Mouse (Mus musculus) cerebellum, adult 18-20 months (tissue): ENCODE measurements around the gene Gm12216.
"Not testable (repeated sequence)": the region's sequence is repeated elsewhere in the genome, so short reads cannot be mapped to it uniquely, and the experiment has no call there.

Source experiments
- DNase-seq, 2 experiments: peaks; one replicate each; pipeline ENCODE4 v3.0.0; 2021

Gm12216 gene

DNA sequence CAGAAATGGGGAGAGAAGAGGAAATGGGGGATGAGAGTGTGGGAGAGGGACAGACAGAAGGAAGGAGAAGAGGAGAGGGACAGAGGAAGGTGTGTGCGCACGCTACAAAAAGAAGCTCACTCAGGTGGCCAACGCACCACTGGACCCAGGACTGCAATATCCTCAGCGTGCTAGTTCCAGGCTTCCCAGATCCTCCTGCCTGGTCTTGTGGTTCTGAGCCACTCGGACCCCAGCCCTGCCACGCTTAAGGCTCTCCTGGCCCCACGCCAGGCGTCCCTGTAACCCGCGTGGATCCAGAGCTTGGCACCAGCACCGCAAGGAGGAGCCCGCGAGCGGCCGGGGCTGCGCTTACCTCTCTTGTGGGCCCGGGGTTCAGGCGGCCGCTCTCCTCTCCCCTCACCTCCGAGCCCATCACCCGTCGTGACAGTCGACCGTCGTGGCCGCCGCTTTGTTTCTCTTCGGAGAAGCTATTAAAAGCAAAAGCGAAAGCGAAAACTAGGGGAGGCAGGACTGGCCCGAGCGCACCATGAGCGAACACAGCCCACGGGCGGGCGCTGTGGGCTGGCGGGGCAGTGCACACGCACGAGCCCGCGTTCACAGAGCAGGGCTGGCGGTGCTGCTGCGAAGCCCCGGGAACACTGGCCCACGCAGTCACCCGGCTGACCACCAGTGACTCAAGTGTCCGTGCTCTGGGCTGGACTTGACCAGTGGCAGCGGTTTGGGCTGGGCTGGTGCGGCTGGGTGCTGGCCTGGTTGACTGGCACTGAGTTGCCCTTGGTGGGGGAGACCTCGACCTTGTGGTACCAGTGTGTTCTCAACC lies at the start of gene Gm12216:
TSS of gene Gm12216 (minus strand) at position 496 of the 820 bp plus-strand sequence.
- peak; percentile 4 to 34 for DNase-seq

DNA sequence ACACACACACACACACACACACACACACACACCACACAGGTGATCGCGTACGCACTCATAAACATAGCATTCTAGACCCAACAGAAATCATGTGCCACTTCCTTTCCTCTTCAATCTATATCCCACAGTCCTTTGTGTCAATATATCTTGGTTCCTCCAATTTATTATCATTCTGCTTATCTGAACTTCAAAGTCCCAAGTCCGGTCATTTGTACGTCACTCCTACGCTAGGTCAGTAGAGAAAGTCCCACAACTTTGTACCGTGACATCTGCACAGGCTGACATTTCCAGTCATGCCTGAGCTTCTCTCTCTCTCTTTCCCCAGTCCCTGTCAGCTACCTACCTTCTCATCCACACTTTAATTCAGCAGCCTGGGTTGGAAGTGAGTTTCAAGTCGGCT lies 49.6 kb upstream of the Gm12216 start:
- no peak for DNase-seq

DNA sequence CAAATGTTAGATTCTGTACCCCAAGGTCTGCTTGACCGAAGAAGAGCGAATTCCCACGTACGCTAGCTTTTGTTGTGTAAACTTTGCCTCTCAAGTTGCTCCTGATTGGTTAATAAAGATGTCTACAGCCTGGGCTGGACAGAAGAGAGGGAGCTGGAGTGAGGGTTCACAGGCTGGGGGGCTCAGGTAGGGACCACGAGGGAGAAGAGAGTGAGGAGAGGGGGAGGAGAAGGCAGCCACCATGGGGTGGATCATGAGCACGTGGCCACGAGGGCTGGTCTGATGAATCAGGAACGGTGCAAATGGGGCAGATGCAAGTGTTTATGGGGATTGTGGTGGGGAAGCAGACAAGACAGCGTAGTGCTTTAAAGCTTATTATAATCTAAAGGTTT lies 45.5 kb upstream of the Gm12216 start:
- DNase-seq, result no peak

DNA sequence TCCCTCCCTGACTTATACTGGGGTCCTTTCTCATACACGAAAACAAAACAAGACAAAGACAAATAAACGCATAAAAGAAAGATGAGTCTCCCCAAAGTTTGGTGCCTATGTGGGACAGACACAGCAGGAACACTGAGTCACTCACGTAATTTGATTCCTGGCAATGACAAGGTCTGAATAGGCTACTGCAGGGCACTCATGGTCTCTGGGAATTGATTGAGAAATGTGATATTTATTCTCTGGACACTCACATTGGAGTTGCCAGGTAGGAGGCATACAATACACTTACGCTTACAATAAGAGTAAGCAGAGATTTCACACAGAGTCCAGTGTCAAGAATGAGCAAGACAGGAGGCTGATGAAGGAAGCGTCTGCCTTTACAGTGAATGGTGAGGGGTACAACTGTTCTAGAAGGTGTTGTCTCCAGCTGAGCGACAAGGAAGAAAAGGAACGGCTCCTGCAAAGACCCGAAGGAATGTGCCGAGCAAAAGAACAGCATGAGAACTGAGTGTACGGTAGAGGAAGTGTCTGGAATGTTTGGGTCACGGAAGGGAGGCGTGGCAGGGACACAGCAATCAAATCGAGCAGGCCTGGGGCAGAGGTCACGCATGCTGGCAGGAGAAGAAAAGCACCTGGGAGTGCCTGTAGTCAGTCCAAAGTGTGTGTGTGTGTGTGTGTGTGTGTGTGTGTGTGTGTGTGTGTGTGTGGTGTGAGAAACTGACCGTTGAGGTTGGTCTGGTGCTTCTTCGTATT lies 44.9 kb upstream of the Gm12216 start:
- no peak for DNase-seq

DNA sequence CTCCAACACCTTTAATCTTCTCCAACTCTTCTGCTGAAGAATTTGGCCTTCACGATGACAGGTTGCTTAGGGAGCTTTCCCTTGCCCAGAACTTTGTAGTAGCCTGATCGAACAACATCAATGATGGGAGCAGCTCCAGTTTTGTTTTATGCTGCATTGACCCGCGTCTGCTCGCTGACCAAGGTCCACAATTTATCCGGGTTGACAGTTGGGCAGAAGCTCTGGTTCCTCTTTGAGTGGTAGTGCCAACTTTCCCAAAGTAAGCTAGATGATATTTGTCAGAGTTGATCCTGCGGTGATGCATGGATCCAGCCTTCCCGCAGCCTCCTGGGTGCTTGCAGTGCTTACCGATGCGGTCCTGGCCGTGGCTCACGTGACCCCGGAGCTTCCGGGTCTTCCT lies 43.7 kb upstream of the Gm12216 start:
- no peak for DNase-seq

DNA sequence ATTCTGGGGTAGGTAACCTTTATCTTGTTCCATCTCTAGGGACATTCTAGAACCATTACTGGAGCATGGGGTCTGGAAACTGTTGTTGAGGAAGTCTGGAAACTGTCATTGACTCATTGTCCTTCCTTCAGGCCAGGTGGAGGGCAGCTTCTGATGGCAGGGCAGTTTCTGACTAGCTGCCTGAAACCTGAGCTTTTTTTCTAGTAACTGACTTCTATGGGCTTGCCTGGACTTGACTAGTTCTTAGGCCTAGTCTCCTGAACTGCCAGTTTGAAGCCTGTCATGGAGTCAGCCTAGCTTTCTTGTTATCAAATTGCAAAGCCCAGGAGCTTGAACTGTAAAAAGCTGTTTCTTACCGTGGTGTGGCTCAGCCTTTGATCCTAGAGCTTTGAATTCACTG lies 41.9 kb upstream of the Gm12216 start:
- no peak for DNase-seq

DNA sequence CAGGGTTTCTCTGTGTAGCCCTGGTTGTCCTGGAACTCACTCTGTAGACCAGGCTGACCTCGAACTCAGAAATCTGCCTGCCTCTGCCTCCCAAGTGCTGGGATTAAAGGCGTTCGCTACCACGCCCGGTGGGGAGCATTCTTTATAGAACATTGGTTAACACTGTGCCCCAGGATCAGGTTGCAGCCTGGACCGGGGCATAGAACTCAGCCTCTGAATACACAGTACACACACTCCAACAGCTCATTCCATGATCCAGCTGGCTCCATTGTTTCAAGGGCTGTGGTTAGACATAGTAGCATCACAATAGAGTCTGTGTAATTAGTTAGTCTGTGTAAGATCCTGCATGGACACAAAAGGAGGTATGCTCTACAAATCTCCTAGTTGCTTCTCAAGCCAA lies 40.9 kb upstream of the Gm12216 start:
- DNase-seq, result no peak

DNA sequence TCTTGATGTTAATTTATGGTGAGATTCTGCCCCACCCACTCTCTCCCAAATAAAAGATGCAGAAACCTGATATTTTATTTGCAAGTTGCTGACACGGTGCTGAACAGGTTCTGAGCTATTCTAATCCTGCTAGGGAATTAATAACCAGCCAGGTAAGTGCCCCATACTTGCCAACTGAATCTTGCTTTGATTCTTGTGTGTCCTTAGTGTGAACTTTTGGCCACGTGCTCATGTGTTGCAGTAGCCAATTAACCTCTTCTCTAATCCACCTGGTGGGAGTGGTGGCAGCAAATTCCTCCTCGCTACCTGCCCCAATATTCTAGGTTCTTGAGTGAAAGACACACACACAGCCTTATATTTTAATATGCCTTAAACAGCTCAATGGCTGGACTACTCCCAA lies 39.9 kb upstream of the Gm12216 start:
- no peak for DNase-seq

DNA sequence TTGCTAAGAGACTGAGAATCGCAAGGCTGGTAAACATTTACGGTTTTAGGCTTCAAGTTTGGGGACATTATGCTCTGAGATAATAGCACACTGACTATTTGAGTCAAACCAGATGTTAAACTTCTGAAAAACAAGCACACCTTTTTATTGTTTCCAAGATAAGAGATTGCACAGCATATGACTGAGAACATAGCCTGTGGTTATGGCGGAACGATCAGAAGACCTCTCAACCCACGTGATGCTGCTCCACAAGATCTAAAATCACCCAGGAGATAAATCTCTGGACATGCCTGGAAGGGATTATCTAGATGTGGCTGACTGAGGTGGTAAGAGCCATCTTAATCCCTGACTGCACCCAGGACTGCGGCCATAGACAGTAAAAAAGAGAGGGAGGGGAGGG lies 37.9 kb upstream of the Gm12216 start:
- DNase-seq, result no peak

DNA sequence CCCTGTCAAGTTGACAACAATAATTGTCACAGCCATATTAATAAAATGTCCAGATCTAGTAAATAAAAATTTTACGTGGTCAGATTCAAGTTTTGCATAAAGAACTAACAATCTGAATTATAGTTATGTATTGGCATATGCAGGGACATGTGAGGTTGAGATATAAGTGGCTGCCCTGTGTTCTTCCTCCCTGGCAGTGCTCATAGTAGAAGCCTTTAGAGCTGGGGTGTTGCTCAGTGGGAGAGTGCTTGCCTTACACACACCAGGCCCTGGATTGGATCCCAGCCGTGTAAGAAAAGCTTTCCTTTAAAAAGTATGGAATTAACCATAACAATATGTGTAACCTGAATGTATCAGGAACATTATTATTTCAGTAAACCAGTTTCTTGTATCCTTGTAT lies 34.4 kb upstream of the Gm12216 start:
- DNase-seq, result no peak

DNA sequence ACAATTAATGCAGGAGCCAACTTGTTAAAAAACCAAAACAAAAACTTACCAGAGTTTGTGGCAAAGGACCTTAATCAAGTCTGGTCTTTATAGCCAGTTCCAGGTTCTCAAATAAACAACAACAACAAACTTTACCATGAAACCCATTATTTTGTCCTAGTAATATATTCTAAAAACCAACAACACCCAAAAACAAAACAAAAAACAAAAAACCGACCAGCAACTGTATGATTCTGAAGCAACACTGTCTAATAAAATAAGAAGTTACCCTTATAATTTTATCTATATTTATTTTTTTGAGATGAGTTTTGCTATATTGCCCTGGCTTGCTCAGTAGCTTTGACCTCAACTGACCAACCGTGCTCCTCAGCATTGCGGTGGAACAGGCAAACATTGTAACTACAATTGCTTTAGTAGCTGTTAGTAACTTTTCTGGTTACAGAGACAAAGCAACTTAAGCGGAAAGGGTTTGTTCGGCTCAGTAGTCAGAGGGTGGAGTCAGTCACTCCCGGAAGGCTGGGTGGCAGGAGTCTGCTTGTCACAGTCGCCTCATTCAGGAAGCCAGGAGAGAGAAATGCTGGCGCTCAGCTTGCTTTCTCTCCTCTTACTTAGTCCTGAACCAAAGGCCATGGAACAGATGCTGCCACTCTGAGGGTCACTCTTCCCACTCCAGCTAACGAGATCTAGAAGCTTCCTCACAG lies 33.8 kb upstream of the Gm12216 start:
- DNase-seq, result no peak

DNA sequence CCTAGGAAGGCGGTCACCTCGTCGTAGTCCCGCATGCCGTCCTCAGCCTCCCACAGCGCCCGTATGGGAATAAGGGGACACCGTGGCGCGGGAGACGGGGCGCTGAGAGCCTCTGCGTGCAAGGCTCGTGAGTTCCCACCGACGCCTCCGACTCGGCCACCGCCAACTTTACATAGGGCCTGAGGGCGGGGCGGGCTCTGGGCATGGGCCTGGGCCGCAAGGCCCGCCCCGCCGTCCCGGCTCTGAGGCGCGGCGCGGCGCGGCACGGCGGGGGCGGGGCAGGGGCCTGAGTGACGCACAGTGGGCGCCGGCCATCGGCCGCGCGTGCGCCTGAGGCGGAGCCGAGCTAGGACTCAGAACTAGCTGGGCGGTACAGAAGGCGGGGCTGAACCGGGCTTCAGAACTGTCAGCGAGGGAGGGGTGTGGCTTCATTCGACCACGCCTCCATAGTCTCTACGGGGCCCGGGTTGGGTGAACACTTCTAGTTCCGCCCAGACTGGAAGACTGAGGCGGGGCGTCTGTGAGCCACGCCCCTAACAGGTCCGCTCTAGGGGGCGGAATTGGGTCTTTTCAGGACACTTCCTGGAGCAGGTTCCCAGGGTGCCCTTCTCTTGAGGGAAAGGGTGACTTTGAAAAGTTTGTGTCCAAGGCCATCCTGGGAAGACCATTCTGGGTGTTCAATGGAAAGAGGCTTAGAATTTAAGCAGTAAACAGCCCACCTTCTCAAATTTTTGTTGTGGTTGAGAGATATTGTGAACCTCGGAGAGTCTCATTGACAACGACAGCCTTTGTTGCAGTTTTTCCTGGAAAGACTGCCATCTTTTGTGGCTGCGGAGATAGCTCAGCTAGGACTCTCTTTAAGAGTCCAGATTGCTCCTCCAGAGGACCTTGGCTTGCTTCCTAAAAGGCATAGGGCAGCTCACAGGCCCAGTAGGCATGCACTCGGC lies 32.7 kb upstream of the Gm12216 start, which contains the start of gene Slc22a5:
TSS of gene Slc22a5 (minus strand) at position 156 of the 947 bp plus-strand sequence.
- peak; percentile 98 to 100 for DNase-seq

DNA sequence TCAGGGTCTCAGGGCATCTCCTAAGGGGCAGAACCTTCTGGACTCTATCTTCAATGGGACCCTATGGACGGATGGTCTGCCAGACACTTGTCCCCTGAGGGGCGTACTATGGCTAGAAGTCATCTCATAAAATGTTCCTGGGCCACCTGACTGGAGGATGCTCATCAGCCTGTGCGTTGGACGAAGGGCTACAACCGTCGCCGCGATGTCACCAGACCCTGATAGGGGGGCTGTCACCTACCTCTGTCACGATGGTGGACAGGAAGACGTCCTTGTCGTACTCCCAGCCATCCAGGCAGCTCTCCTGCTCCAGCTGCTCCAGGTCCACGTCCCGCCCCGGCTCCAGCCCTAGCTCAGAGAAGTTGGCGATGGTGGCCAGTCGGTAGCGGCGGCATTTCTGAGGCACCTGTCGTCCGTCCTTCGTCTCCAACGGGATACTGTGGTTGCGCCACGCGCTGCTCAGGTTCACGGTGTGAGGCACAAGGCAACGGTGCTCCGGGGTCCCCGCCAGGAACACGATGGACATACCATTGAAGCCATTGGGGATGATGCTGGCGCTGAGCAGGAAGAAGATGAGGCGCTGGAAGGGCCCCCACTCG lies 31.9 kb upstream of the Gm12216 start:
- peak in 1 of 2 experiments; percentile 48 for DNase-seq

DNA sequence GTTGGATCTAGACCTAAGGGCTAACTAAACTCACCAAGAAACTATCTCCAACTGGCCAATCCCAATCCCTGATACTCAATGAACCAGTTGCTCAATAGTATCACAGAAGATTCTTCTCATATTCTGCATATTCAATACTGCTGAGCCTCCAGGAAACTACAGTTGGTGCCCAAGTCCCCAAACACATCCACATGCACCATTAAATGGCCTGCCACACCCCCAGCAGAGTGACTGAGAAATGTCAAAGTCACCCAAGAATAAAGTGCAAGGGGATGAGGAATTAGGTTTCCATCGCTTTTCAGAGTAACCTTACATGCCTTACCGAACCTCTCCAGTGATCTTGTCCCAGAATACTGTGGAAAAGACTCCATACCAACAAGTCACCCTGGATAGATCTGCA lies 31.2 kb upstream of the Gm12216 start:
- DNase-seq, result no peak

DNA sequence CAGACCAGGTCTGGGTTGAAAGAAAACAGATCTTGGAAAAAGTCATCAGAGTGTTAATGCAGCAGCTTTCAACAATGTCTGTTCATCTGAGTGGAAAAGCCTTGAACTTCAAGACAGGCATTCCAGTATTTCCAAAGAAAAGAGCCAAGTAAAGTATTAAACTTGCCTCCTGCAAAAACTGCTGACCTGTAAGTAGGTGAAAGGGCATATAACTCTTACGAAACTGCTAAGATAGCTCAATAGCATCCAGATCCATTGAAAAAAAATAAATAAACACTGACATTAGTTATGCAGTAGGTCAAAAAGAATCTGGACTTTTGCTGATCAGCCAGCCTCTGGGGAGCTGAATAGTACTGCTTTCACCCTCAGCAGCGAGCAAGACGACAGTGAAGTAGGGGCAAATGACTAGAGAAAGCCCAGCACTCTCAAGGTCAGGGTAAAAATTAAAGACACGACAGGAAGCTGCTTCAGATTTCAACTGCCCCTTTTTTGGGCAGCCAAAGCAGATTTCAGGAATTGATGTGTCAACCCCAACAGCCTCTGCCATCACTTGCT lies 30.1 kb upstream of the Gm12216 start:
- no peak for DNase-seq

DNA sequence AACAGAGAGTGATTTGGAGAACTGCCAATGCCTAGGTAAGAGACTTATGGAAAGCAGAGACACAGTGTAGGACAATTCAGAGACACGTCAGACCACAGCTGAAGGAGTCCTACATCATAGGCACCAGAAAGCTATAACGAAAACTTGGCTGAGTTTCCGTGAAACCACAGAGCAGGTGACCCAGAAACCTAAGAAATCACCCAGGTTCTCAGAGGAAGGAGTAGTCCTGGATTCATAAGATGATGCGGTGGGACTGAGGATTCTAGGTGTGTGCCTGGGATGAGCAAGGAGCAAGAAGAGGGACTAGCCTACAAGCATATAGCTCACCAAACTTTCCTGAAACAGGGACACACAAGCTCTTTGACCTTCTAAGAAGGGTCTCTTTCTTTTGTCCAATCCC lies 29.2 kb upstream of the Gm12216 start:
- DNase-seq, result no peak

DNA sequence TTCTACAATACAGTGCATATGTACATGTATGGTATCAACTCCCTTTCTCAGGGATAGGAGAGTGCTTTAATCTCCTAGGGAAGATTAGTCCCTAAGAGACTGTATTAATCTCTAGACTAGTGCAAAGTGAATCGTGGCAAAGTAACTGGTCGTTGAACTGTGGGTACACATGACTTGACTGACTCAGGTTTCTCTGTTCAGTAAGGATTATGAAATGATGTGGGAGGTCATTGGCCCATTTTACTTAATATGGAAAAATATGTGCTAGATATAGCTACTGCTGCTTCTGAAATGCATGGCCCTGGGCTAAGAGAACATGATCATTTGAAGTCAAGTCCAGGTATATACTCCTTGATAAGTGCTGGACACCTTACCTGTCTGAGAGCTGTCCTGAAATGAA lies 24.2 kb upstream of the Gm12216 start:
- DNase-seq, result no peak

DNA sequence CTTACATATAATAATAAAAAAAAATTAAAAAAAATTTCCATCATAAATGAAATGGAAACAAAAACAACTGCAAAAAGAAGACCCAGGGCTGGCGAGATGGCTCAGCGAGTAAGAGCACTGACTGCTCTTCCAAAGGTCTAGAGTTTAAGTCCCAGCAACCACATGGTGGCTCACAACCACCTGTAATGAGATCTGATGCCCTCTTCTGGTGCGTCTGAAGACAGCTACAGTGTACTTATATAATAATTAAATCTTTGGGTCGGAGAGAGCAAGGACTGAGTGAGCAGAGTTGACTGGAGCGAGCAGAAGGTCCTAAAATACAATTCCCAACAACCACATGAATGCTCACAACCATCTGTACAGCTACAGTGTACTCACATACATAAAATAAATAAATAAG lies 19.0 kb upstream of the Gm12216 start:
- not testable (repeated sequence) for DNase-seq

DNA sequence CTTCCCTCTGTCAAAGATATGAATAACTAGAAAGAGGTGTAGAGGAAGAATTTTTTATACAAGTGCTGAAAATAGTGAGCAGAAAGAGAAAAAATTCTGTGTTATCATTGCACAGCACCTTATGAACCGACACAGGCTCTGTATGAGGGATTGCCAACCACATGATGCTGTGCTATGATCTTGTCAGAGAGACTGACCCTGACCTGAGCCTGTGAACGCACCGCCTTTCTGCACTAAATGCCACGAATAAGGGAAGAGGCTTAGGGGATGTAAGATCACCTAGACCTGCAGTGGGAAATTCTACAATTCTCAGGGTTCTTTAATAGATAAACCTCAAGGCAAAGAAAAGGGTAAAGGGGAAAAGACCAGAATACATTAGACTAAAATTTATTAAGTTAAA lies 17.4 kb upstream of the Gm12216 start:
- no peak for DNase-seq

DNA sequence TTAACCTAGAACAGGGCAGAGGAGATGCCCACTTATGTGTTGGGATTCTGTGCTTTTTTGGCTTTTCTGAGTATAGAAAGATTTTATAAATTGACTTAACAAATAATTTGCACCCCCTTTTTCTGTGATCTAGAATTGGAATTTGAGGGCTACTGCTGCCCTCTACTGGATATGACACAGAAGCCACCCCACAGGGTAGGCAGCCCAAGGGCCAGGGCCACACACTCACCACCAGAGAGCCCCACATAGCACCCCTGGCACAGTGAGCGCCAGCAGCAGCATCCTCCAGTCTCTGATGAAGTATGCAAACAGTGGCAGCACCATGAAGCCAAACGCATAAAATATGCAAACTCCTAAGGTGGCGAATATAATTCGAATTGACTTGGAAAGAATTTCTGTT lies 15.7 kb upstream of the Gm12216 start:
- no peak for DNase-seq

DNA sequence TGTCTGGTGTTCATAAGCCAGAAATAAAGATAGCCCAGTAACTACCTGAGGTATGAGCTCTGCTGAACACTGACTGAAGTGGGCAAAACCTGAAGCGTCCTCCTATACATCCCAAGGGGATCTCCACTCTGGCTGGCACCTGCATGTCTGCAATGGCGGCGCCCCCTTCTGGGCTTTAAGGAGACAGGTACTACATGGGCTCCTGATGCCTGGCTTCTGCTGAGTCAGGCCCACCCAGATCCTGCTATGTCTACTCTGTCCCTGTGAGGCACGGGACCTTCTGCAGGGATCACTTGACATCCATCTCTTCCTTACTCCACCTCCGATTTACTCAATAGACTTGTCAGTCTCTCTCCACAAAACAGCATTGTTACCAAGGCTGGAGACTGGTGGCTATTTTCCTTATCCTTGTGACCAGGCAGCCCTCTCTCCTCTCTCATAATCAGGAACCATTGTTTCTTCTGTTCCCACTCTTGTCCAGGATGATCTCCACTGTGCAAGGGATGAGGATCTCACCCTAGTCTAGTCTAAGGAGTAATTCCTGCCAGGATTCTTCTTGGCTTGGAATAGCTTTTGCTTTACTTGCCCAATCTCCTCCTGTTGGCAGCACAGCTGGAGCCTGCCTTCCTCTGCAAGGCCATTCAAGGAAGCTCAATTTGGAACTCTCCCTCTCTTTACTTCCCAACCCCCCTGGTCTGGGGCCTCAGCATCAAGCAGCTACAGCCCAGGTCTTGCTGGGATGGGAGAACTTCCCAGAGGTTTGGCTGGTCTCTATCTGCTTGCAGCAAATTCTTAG lies 15.1 kb upstream of the Gm12216 start:
- not testable (repeated sequence) for DNase-seq
